Mouse (Mus musculus) Patski (cell line): ENCODE measurements at regions not wholly inside any gene's neighbourhood (a gene's known extent, or its start where the extent isn't known, plus 50 kb on each side); places are given as distances from the start of the nearest gene placed in this dataset.

ENCODE experiments used
- ATAC-seq: fragments of 100-300 bp; one replicate; pipeline ENCODE4 v1.8.0; 2021
- CTCF ChIA-PET: fragments of 350-600 bp; sonication (Branson Sonifier 250); formaldehyde crosslinking; loops from one replicate; lab custom pipeline; 2022; ENCODE audit warnings: inconsistent platforms; lab: Charles Lee
- POLR2A ChIA-PET: fragments of 350-600 bp; sonication (Branson Sonifier 250); formaldehyde crosslinking; loops from one replicate; lab custom pipeline; 2022; ENCODE audit warnings: antibody characterized with exemption, inconsistent platforms; lab: Charles Lee
- DNase-seq: peaks from one replicate; pipeline ENCODE4 v3.0.0-alpha.2; 2011; ENCODE audit warnings: low read depth, low spot score
- H3K27me3 ChIP-seq: fragments of 371-371 bp; one replicate; pipeline ENCODE4 v1.5.1; 2021
- CTCF ChIP-seq: fragments of 100-300 bp; IDR thresholded peaks from one replicate; pipeline ENCODE4 v1.5.1; 2021
- in situ Hi-C: fragments of 300-500 bp; cut with MboI; formaldehyde crosslinking; loops from 3 replicates; pipeline ENCODE4 v1.11.1; 2018; ENCODE audit warnings: low pct_unique_long_range_greater_than_20kb, mixed read lengths

GRCm38 (mm10) chr13:41899837-41900463 lies 52.5 kb upstream of the Adtrp start:
- ATAC-seq: no peak
- in situ Hi-C loops: no loop called here
- ChIA-PET CTCF (no interaction called here), POLR2A (no interaction called here)
- no peak for DNase-seq
- no peak for TF ChIP-seq CTCF
- H3K27me3 ChIP-seq: peaks cover 11% of the 10 kb centered on the region

DNA sequence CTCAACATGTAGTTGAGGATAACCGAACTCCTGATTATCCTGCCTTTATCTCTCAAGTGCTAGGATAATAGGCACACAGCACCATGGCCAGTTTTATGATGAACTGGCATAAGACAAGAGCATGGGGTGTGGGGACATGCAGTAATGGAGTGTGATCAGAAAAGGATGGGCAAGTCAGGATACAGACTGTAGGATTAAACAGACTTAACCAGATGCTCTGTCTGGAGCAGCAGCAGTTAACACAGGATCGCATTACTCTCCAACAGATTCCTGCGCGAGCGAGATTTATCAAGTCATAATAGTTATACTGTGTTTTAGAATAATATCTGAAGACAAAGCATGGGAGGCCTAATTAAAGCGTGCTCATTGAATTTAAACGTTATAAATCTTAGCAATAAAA lies 51.8 kb upstream of the Adtrp start:
- TF ChIP-seq CTCF: no peak
- in situ Hi-C loops: no loop called here
- ChIA-PET CTCF (no interaction called here), POLR2A (no interaction called here)
- peaks cover 5% of the 10 kb centered on the region for H3K27me3 ChIP-seq
- DNase-seq (no peak), ATAC-seq (no peak)

DNA sequence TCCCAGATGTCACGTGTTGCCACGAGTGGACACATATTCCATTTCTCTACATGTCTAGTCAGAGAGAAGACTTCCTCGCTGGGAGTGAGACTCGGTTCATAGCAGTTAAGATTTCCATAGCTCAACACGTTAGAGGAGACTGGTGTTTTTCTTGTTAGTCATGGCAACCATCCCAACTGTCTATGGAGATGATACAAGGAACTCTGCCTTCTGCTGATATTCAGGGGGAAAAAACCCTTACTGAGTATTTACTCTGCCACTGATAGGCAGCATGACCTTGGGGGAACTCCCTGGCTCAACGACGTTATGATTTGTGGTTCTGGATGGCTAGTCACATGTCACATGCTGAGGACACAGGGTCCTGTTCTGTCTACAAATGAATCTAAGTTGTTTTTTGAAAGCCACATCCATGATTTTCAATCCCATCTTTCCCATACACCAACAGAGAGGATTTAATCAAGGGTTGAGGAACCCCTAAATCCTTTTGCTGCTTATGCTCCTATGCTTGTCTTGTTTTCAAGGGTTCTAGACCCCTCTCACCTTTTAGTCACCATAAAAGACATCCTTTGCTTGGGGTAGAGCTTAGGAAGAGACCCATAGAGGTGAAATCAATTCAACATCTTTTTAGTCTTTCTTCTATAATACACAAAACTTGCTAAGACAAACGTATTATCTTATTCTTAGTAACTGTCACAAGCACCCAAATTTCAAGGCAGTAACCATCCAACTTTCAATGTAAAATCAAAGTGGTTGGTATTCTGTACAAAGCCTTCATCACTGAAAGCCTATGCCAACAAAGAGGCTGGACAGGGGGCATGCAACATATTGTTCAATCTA lies 50.2 kb upstream of the Adtrp start:
- in situ Hi-C loops: no loop called here
- ATAC-seq (no peak), DNase-seq (no peak)
- ChIA-PET CTCF (interaction anchor here (1.3 kb wide), 1 partner anchor 12 kb away, joined by 3 read pairs; no protein-coding TSS in a partner anchor), POLR2A (no interaction called here)
- peaks cover 3% of the 10 kb centered on the region for H3K27me3 ChIP-seq
- no peak for TF ChIP-seq CTCF
